Mouse (Mus musculus) inflammation-experienced regulatory T-cells, adult 6 months (primary cell): Measurements from ENCODE around the gene Ptpru. TPM values are rescaled to one million over a fixed set of nuclear protein-coding genes. Genes with fewer than 3 reads are reported as not detected.

Source experiments
- ATAC-seq: one replicate; pipeline ENCODE4 v1.8.0; 2017
- polyA plus RNA-seq, 3 experiments: library from polyadenylated mRNA; unstranded; fragments of 100-300 nt; shearing (Covaris generic); gene quantifications; one replicate each; pipeline ENCODE4 v1.2.1; 2017

Gene Ptpru
- polyA plus RNA-seq, 3 experiments from 2014 or later = not detected

DNA sequence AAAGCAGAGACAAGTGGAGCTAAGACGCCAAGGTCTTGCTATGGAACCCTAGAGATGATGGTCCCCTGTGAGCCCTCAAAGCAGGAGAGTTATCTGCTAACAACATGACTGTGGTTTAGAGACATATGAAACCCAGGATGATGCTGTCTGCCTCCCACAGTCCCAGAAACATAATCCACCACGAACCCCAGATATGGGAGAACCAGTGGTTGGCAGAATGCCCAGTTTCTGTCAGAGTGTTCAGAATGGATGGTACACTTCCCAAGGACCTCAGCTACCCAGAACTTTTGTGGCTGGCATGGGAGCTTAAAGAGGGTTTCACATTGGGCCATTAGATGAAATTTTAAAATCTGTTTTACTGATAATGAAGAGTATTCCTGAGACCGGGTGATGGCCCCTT lies 57.1 kb downstream of the Ptpru start:
- ATAC-seq = no peak

DNA sequence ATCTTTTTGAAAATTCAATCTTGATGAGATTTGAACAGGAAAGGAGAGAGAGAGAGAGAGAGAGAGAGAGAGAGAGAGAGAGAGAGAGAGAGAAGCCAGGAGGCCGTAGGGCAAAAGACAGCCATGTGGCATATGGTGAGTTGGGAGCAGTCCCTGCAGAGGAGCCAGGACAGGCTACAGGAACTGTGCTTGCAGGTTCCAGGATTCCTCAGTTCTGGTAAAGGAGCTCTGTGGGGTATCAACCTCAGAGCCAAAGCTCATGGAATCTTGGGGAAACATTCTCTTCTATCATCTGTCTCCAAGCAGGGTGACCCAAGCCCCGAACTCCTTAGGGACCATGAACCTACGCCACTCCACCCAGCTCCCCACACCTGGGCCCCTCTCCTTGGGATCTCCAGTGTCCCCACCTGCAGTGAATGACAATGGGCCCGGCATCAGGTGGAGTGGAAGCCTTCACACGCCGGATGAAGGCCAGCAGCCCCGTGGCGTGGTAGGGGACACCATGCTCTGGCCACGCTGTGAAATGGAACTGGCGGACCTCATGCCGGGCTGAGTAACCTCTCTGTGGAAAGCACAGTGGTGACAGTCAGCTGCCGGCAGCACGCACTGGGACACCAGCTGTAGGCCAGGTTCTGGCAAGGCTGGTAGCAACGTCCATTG lies 59.3 kb downstream of the Ptpru start:
- no peak for ATAC-seq

DNA sequence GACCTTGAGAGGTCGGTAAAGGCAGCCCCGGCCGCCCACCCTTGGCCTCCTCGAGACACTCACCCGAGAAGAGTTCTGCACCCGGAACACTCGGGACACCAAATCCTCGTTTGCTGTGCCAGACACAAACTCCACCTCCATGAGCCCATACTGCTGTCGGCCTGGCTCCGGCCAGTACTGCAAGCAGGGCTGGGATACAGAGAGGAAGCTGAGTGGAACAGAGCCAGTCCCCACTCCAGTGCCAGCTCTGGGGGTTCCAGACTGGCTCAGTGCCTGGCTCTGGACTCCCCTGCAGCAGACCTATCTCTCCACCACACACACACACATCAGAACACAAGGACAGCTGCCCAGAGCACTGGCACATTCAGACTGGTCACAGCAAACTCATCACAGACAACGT lies 66.7 kb downstream of the Ptpru start:
- no peak for ATAC-seq

GRCm38 (mm10) chr4:131763911-131764310 lies 74.2 kb downstream of the Ptpru start:
- ATAC-seq = no peak

GRCm38 (mm10) chr4:131763479-131763878 lies 74.6 kb downstream of the Ptpru start:
- no peak for ATAC-seq

DNA sequence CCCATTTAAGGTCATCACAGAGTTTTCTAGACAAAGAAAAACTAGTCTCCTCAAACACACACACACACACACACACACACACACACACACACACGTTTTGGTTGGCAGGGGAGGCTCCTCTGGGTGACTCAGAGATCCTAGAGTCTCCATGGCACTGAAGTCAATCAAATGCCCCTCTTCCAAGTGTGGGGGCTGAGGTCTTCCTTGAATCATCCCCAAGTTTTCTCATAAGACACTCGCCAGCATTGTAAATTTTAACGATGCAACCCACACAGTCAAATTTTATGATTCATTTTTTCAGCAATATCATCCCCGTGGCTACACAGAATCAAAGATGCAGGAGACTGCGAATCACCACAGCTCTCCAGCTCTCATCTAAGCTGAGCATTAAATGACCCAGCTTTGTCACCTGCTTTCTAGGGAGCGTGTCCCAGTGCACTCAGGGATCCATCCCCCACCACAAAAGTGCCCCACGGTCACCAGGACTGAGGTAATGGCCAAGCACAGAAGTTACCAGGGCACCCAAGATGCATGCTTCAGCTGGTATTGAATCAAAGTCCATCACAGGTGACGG lies 75.8 kb downstream of the Ptpru start:
- ATAC-seq = no peak

DNA sequence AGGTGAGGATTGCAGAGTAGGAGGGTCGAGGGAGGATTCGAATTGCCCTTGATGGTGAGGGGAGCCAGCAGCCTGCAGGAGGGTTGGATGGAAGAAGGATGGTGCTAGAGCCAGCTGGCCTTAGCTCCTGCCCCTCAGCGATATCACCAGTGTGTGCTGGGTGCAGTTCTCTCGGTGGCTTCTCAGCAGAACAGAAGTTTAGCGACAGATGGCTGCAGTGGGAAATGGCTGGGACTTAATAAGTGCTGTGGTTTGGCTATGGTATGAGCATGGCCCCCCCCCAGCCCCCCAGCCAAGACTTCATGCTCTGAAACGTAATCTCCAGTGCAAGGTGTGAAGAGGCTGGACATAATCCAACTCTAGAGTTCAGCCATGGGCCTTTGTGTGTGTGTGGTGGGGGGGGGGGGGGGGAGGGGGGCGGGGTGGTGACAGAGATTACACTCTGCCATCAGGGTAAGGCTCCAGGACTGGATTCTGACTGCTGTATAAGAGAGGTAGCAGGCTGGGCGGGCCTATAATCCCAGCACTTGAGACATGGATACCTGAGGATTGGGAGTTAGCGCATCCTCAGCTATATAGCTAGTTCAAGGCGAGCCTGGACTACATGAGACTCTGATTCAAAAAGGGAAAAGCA lies 85.8 kb downstream of the Ptpru start:
- ATAC-seq = no peak

- no peak for ATAC-seq
Observed at GRCm38 (mm10) chr4:131751561-131751960, 86.5 kb downstream of the Ptpru start.

DNA sequence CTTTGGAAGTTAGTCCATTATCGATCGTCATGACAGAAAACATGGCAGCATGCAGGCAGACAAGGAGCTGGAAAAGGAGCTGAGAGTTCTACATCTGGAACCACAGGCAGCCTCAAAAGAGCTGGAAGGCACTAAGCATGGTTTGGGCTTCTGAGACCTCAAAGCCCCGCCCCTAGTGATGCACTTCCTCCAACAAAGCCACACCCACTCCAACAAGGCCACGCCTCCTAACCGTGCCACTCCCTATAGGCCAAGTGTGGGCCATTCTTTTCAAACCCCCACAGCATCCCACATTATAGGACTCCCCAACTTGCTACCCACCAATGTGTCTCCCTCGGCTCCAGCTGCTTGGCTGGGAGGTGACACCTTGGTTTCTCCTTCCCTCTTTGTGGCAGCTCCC lies 88.3 kb downstream of the Ptpru start:
- ATAC-seq = no peak

- ATAC-seq = no peak
Observed at GRCm38 (mm10) chr4:131744685-131745043, 93.4 kb downstream of the Ptpru start.

GRCm38 (mm10) chr4:131743831-131744684 lies 94.0 kb downstream of the Ptpru start:
- ATAC-seq = no peak

- ATAC-seq = no peak
Observed at GRCm38 (mm10) chr4:131743031-131743430, 95.1 kb downstream of the Ptpru start.

DNA sequence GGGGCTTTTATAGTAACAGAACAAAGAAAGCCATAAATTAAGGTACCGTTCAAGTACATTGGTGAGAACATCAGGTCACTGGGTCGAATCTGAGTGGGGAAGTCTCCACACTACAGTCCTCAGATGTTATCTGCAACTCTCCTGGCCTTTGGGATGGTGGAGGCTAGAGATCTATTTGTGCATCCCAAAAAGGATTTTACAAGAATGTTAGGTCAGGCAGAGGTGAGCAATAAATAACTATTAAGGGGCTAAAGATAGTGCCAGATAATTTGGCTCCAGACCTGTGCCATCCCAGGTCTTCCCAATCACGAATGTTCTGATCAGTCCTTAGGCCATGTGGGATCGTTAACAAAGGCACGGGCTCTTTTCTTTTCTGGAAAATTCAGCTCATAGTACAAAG lies 97.5 kb downstream of the Ptpru start:
- no peak for ATAC-seq

- ATAC-seq = no peak
Observed at GRCm38 (mm10) chr4:131728628-131729027, 109.5 kb downstream of the Ptpru start.

GRCm38 (mm10) chr4:131723415-131724080 lies 114.5 kb downstream of the Ptpru start:
- ATAC-seq = no peak

DNA sequence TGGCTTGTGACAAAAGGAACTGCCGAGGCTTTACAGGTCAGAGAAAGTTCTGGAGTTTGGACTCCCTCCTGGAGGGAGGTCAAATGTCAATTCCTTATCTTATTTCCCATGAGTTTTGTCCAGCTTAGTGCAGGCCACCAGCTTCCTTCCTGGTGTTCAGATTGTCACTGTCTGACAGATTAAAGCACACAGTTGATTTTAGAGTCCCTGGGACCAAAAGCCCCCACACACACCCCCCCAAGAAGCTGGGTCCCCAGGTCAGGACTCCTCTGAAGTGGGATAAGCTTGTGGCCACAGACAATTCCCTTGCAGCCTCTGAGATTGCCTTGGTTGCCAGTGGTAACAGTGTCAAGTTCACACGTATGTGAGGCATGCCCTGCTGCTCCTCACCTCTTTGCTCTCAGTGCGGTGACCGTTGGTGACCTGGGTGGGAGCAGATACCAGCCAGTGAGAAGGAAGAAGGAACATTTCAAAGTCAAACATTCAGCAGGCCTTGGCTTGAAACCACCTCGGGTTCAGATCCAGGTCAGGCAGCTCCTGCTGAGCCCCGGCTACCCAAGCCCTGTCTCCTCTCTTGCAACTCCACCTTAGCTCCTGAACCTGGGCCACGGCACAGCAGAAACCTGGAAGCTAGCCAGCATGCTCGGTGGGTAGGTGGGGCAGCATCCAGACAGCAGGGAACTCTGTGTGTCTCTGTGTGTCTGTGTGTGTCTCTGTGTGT lies 115.8 kb downstream of the Ptpru start:
- ATAC-seq = no peak

DNA sequence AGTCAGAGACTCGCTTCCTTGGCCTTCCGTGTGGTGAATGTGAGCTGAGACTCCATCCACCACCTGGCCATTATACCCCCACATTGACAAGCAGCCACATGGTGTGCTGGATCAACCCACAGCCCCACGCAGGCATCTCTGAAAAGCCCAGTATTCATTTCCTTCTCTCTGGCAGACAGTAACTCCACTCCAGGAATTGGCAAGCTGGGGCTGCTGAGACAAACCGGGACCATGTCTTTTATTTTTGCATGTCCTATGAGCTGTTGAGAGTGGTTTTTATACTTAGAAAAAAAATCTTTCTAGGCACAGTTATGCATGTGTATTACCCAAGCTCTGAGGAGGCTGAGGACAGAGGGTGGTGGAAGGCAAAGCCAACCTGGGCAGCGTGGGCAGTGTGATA lies 118.9 kb downstream of the Ptpru start:
- ATAC-seq = no peak

Other genes starting within 250 kb of the Ptpru start
- gene Mecr, start 5.2 kb upstream of the Ptpru start, polyA plus RNA-seq = 10 to 100 TPM; 12.9 to 28.6 (median 22.3) TPM
- gene Srsf4, start 35.3 kb upstream of the Ptpru start, polyA plus RNA-seq = 10 to 100 TPM in 2 of 3 experiments, 1 to 10 TPM in 1; 9.8 to 19.5 (median 15.4) TPM
- gene Tmem200b, start 83.5 kb upstream of the Ptpru start, polyA plus RNA-seq = not detected
- not detected for gene Gm10300, start 236.4 kb upstream of the Ptpru start, polyA plus RNA-seq
- gene Epb41, start 237.0 kb upstream of the Ptpru start, polyA plus RNA-seq = 10 to 100 TPM; 28.0 to 33.5 (median 31.8) TPM